Mouse (Mus musculus): ENCODE data around the gene Asic2. TPM values are rescaled to one million over a fixed set of nuclear protein-coding genes. Genes with fewer than 3 reads are reported as not detected.

Asic2 gene
- polyA plus RNA-seq, 1 experiment, result not detected

GRCm38 (mm10) chr11:81909397-81909894 lies 58.8 kb downstream of the Asic2 start:
- no peak overlapping the region for H3K4me3 ChIP-seq (ENCODE audit: insufficient read depth, low read depth, low read length)
- no peak overlapping the region for H3K27ac ChIP-seq (replicated peaks; ENCODE audit: low read depth, low read length)
- H3K4me1 ChIP-seq (ENCODE audit: control insufficient read depth, insufficient read depth, insufficient read length, low read length), result no peaks in the 10 kb centered on the region

DNA sequence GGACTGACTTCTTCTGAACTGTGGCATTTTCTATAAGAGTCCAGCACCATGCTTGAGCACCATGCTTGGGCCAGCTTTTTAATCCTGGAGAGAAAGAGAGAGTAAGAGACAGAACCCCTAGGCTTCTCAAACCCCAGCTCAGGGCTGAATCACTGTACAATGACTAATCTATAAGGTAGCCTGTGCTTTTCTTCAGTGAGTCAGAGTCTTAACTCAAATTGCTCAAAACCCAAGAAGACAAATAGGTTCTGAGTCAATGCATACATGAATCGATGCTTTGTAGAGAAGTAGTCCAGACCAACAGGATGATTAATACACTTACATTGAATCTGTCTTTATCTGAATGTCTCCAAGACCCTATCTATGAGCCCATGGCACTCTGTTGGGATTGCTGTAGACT lies 59.5 kb downstream of the Asic2 start:
- no peak overlapping the region for H3K27ac ChIP-seq (replicated peaks; ENCODE audit: low read depth, low read length)

GRCm38 (mm10) chr11:81902318-81902717 lies 65.9 kb downstream of the Asic2 start:
- H3K4me3 ChIP-seq (ENCODE audit: insufficient read depth, low read depth, low read length), result no peak overlapping the region
- H3K4me1 ChIP-seq (ENCODE audit: control insufficient read depth, insufficient read depth, insufficient read length, low read length), result no peaks in the 10 kb centered on the region
- H3K27ac ChIP-seq (replicated peaks; ENCODE audit: low read depth, low read length), result no peak overlapping the region

More for the DNA sequence above, 59.5 kb downstream of the Asic2 start:
- no peaks in the 10 kb centered on the region for H3K4me1 ChIP-seq (ENCODE audit: control insufficient read depth, insufficient read depth, insufficient read length, low read length)
- no peak overlapping the region for H3K4me3 ChIP-seq (ENCODE audit: insufficient read depth, low read depth, low read length)

DNA sequence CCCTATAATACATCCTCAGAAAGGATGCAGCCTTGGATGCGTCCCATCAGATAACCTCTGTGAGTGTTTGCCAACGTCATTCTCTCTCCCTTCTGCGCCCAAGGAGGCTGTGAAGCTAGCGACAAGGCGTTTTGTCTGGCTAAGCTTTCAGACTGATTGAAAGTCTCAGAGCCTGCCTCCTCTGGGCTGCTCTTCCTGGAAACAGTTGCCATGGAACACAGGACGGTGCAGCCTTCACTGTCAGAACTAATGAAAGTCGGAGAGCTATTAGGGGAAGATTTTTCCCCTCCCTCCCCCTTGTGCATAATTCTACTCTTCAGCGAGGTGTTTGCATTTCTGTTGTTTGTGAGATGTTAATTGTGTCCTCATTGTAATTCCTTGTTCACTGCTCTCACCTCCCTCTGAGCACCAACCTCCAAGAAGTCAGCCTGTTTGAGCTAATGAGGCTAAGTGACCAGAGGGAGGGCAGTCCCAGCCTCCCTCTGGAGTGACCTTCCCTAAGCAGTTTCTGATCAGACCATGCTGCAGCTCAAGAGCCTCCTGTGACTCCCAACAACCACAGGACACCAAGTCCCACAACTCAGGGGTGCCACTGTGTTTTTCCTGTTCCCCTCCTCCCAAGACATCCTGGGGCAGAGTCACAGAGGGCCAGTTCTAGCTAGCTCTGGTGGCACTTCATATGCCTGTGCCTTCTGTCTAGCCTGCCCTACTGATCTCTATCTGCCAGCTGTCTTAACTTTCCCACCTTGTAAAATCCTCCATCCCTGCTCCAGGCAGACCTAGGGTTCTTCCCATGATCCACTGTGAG lies 70.5 kb downstream of the Asic2 start:
- no peak overlapping the region for H3K4me3 ChIP-seq (ENCODE audit: insufficient read depth, low read depth, low read length)
- no peak overlapping the region for H3K27ac ChIP-seq (replicated peaks; ENCODE audit: low read depth, low read length)
- H3K4me1 ChIP-seq (ENCODE audit: control insufficient read depth, insufficient read depth, insufficient read length, low read length), result no peaks in the 10 kb centered on the region

DNA sequence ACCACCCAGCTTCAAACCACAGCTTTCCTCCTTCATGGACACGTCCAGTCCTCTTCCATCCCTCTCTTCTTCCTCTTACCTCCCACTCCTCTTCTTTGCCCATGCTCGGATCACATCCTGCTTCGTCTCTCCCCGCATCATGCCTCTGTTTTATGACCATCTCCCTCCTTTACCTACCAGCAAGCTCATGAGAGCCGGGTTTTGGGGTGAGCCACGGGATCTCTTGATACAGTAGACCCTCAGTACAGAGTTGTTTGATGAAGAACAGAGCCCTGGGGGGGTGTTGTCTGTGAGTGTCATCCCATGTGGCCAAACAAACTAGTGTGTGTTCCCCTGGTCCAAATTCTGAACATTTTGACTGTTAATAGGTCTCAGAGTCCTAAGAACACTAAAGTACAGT lies 71.7 kb downstream of the Asic2 start:
- Histone ChIP-seq H3K27ac (replicated peaks; ENCODE audit: low read depth, low read length) (no peak overlapping the region), H3K4me1 (ENCODE audit: control insufficient read depth, insufficient read depth, insufficient read length, low read length) (no peaks in the 10 kb centered on the region), H3K4me3 (ENCODE audit: insufficient read depth, low read depth, low read length) (no peak overlapping the region)

DNA sequence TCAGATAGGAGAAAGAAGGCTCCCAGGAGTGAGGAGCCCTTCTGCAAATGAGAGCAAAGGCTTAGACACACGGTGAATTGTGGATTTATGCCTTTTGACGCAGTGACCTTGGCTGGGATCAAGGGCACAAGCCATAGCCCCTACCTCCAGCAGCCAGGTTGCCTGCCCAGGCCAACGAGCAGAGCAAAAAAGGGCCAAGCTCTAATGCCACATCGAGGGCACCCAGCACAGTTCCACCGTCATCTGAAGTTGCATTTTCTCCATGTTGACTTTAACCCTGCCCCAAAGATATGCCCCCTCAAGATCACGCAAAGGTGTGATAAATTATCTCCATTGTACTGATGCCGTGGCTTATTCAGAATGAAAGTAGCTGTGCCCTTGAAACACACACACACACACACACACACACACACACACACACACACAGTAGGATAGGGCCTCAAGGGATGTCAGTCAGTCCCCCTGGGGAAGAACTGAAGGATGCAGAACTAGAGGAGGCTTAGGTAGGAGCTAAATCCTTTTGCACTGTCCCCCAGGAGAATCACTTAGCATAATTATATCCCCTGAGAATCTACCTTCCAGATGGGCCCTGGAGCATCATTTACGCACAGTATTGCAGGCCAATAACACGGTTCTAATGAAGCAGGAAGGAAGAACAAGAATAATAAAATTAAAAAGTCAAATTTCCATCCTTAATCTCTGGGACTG lies 96.6 kb downstream of the Asic2 start:
- H3K27ac ChIP-seq (replicated peaks; ENCODE audit: low read depth, low read length), result no peak overlapping the region
- no peak overlapping the region for H3K4me3 ChIP-seq (ENCODE audit: insufficient read depth, low read depth, low read length)
- no peaks in the 10 kb centered on the region for H3K4me1 ChIP-seq (ENCODE audit: control insufficient read depth, insufficient read depth, insufficient read length, low read length)

DNA sequence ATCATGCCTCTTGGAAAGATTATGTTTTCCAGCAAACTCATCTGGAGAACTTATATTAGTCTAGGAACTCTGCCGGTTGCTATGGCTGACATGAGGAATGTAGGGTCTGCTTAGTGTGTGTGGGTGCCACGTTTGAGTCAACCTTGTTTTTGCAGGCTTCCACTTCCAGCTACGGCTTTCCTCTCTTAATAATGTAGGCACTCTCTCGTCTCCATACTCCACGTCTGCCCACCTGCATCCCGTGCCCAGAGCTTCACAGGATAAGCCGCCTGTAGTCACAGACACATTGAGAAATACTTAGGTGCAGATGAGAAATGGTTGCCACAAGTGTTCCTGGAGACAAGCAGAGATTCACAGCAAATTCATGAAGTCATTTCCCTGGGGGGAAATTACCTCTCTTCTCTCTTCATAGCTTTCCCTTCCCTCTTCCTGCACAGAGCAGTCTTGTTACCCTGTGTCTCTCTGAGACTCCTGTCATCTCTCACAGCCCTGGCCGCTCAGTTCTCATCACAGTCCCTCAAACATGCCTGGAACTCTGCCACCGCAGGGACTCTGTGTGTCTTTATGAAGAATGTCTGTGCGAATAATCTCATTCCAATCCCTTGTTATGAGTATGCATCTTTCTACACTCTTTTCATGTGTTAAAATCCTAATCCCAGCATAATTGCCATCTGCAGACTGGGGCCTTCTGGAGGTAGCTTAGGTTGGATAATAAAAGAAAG lies 102.4 kb downstream of the Asic2 start:
- no peak overlapping the region for H3K4me3 ChIP-seq (ENCODE audit: insufficient read depth, low read depth, low read length)
- no peaks in the 10 kb centered on the region for H3K4me1 ChIP-seq (ENCODE audit: control insufficient read depth, insufficient read depth, insufficient read length, low read length)
- no peak overlapping the region for H3K27ac ChIP-seq (replicated peaks; ENCODE audit: low read depth, low read length)

GRCm38 (mm10) chr11:81860250-81860972 lies 107.8 kb downstream of the Asic2 start, which contains the start of gene 5530401A14Rik:
5530401A14Rik (plus strand) TSS chr11:81860673.
- Histone ChIP-seq H3K4me1 (ENCODE audit: control insufficient read depth, insufficient read depth, insufficient read length, low read length) (no peaks in the 10 kb centered on the region), H3K27ac (replicated peaks; ENCODE audit: low read depth, low read length) (no peak within 1 kb of the TSS), H3K4me3 (ENCODE audit: insufficient read depth, low read depth, low read length) (no peak within 1 kb of the TSS)

DNA sequence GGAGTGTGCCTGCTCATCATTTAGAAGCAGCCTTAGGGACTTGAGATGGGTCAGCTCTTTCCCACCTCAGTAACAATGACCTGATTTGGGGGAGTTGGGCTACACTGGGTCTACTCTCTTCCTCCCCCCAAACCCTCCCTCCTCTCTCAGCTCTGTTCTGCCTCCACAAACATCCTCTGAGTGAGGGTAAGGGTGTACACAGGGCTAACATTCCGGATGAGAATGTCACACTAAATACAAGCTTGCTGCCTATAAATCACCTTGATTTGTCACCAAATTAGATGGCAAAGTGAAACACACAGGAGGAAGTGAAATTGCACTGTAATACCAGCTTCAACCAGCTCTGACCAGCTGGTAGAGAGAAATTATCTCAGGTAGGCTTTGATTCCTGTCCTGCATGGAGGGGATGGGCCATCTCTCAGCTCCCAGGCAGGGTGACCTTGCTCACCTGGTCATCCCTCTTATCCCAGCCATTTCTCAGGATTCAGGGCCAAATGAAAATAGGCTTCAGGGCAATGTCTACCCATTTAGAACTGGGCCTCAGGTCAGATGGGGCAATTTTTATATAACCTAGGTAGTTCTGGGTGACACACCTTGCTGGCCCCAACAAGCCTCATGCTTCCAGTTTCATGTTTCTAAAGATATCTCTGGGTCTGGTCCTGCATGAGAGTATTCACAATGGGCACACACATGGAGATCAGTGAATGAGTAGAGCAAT lies 120.3 kb downstream of the Asic2 start:
- H3K4me3 ChIP-seq (ENCODE audit: insufficient read depth, low read depth, low read length), result no peak overlapping the region
- no peak overlapping the region for H3K27ac ChIP-seq (replicated peaks; ENCODE audit: low read depth, low read length)
- H3K4me1 ChIP-seq (ENCODE audit: control insufficient read depth, insufficient read depth, insufficient read length, low read length), result no peaks in the 10 kb centered on the region

DNA sequence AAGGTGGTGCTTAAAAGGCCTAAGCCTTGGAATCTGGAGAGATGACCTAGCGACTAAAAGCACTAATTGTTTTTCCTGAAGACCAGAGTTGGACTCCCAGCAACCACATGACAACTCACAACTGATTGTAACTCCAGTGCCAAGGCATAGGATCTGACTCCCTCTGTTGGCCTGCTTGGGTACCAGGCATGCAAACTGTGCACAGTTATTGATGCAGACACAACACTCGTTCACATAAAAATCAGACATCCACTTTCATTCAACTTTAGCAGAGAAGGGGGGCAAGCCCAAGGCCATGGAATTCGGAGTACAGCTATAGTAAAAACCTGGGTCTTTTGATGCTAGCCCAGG lies 122.6 kb downstream of the Asic2 start:
- H3K27ac ChIP-seq (replicated peaks; ENCODE audit: low read depth, low read length), result no peak overlapping the region
- no peaks in the 10 kb centered on the region for H3K4me1 ChIP-seq (ENCODE audit: control insufficient read depth, insufficient read depth, insufficient read length, low read length)
- H3K4me3 ChIP-seq (ENCODE audit: insufficient read depth, low read depth, low read length), result no peak overlapping the region

DNA sequence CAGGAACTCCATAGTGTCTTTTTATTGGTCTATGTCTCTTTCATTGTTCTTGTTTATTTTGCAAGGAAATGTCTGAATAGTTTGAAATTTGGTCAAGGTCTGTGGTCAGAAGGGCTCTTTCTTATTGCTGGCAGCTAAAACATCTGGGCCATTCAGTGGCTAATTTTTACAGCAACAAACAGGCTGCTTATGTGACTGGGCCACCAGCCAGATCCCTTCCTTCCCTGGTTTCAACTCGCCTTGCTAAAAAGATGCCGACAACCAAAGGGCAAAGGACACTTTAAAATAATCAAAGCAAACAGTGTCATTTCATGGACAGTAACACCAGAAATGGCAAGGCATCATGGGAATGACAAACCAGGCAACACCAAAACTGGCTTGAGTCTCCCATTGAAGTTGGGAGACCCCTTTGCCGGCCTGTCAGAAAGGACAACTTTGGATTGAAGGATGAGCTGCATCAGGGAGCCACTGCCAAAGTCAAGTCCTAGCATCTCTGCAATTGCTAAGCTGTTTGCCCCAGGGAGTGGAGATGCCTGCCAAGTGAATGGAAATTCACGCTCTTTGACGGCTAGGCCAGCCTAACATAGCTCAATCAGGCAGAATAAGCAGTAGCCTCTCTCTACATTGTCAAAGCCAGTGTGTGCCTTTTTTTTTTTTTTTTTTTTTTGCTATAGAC lies 123.1 kb downstream of the Asic2 start:
- Histone ChIP-seq H3K4me3 (ENCODE audit: insufficient read depth, low read depth, low read length) (no peak overlapping the region), H3K4me1 (ENCODE audit: control insufficient read depth, insufficient read depth, insufficient read length, low read length) (no peaks in the 10 kb centered on the region), H3K27ac (replicated peaks; ENCODE audit: low read depth, low read length) (no peak overlapping the region)

GRCm38 (mm10) chr11:81841001-81841400 lies 127.3 kb downstream of the Asic2 start:
- no peak overlapping the region for H3K4me3 ChIP-seq (ENCODE audit: insufficient read depth, low read depth, low read length)
- H3K27ac ChIP-seq (replicated peaks; ENCODE audit: low read depth, low read length), result no peak overlapping the region
- no peaks in the 10 kb centered on the region for H3K4me1 ChIP-seq (ENCODE audit: control insufficient read depth, insufficient read depth, insufficient read length, low read length)

GRCm38 (mm10) chr11:81838426-81838825 lies 129.8 kb downstream of the Asic2 start:
- H3K27ac ChIP-seq (replicated peaks; ENCODE audit: low read depth, low read length), result no peak overlapping the region
- H3K4me3 ChIP-seq (ENCODE audit: insufficient read depth, low read depth, low read length), result no peak overlapping the region
- no peaks in the 10 kb centered on the region for H3K4me1 ChIP-seq (ENCODE audit: control insufficient read depth, insufficient read depth, insufficient read length, low read length)

- no peak overlapping the region for H3K27ac ChIP-seq (replicated peaks; ENCODE audit: low read depth, low read length)
- no peak overlapping the region for H3K4me3 ChIP-seq (ENCODE audit: insufficient read depth, low read depth, low read length)
- H3K4me1 ChIP-seq (ENCODE audit: control insufficient read depth, insufficient read depth, insufficient read length, low read length), result no peaks in the 10 kb centered on the region
Measured at GRCm38 (mm10) chr11:81832381-81832780, 135.9 kb downstream of the Asic2 start.

All from brown adipose tissue, adult 24 weeks (tissue).